In genomic region chrX:7721514-7722281, GRCm38 (mm10) we compare ENCODE assay signal across 8 mouse cellular contexts. TPM values are rescaled to one million over a fixed set of nuclear protein-coding genes. Genes with fewer than 3 reads are reported as not detected.
DNase-seq lines count a peak whose midpoint lies in the region; ATAC-seq and TF ChIP-seq lines count a peak whose summit lies in the region.

TSS of gene Gm45208 (plus strand) at chrX:7722245.

- peak within 1 kb of the TSS; percentile 84 for H3K4me3 ChIP-seq in E14TG2a.4 (replicated peaks; ENCODE audit: low read length)
- H3K4me3 ChIP-seq in forebrain, embryonic 13.5 days, result peak within 1 kb of the TSS; percentile 59
- H3K4me3 ChIP-seq in lung, adult 2 months (replicated peaks; ENCODE audit: extremely low read depth, low read depth, low read length), result peak within 1 kb of the TSS; percentile 97
- peak within 1 kb of the TSS; percentile 55 for H3K4me3 ChIP-seq in neural tube, embryonic 15.5 days (replicated peaks)

- WGBS in forebrain, embryonic 13.5 days, result 20% methylated on average over 22 of the region's 22 CpGs
- WGBS in lung, adult 2 months, result 27% methylated on average over 22 of the region's 22 CpGs
- WGBS in neural tube, embryonic 15.5 days, result 31% methylated on average over 22 of the region's 22 CpGs

- H3K4me2 ChIP-seq in forebrain, embryonic 13.5 days, result peak within 1 kb of the TSS; percentile 64
- H3K4me2 ChIP-seq in neural tube, embryonic 15.5 days, result peak within 1 kb of the TSS; percentile 66

- intact Hi-C loops in heart, postnatal 14 days (cut with DNase I), result no loop called here

- TF ChIP-seq POLR2A in lung, adult 2 months (IDR thresholded peaks at IDR 0.05; ENCODE audit: borderline replicate concordance, extremely low read depth, low read depth, low read length), result no peak; the same call in 1 of the 2 replicates

- peak within 1 kb of the TSS; percentile 86 for H3K27ac ChIP-seq in forebrain, embryonic 13.5 days
- H3K27ac ChIP-seq in neural tube, embryonic 15.5 days (replicated peaks), result peak within 1 kb of the TSS; percentile 93

- H3K36me3 ChIP-seq in E14TG2a.4 (ENCODE audit: insufficient read depth, low read length), result peaks cover 32% of the 10 kb centered on the region
- H3K36me3 ChIP-seq in forebrain, embryonic 13.5 days (ENCODE audit: poor library complexity, severe bottlenecking), result peaks cover 12% of the 10 kb centered on the region
- 0 out of 2 replicates have a peak, but pooled peaks cover 4% of the 10 kb centered on the region for H3K36me3 ChIP-seq in neural tube, embryonic 15.5 days

- H3K27me3 ChIP-seq in E14TG2a.4 (ENCODE audit: insufficient read depth, low read length), result no peaks in the 10 kb centered on the region
- H3K27me3 ChIP-seq in forebrain, embryonic 13.5 days, result no peaks in the 10 kb centered on the region
- H3K27me3 ChIP-seq in neural tube, embryonic 15.5 days (replicated peaks), result no peaks in the 10 kb centered on the region

- DNase-seq in heart, postnatal 14 days, result peak; percentile 61 to 71
- peak; percentile 45 to 79 for DNase-seq in layer of hippocampus, adult 18-20 months (ENCODE audit: low spot score in 2 of 2)
- peak; percentile 81 for DNase-seq in lung, adult 2 months
- DNase-seq in testis, postnatal 10 days (ENCODE audit: low spot score), result peak; percentile 67

- H3K4me1 ChIP-seq in E14TG2a.4 (replicated peaks; ENCODE audit: low read depth, low read length), result peaks cover 36% of the 10 kb centered on the region
- peaks cover 6% of the 10 kb centered on the region; the same call in 1 of the 2 replicates for H3K4me1 ChIP-seq in forebrain, embryonic 13.5 days
- no peaks in the 10 kb centered on the region; the same call in none of the 2 replicates for H3K4me1 ChIP-seq in lung, adult 2 months (ENCODE audit: control insufficient read depth, insufficient read depth, low read length)
- peaks cover 6% of the 10 kb centered on the region for H3K4me1 ChIP-seq in neural tube, embryonic 15.5 days

- TF ChIP-seq CTCF in E14TG2a.4 (conservative IDR thresholded peaks at IDR 0.05; ENCODE audit: low read length), result no peak
- TF ChIP-seq CTCF in lung, adult 2 months (IDR thresholded peaks at IDR 0.05; ENCODE audit: insufficient read depth, low read length), result no peak

- H3K9ac ChIP-seq in forebrain, embryonic 13.5 days, result peak within 1 kb of the TSS; percentile 62
- peak within 1 kb of the TSS; percentile 54 for H3K9ac ChIP-seq in neural tube, embryonic 15.5 days (replicated peaks)

- ATAC-seq in cerebellum, adult (ENCODE audit: insufficient number of reproducible peaks, low FRiP score, low TSS enrichment), result peak; percentile 90
- peak; percentile 90 for ATAC-seq in forebrain, embryonic 13.5 days
- peak; percentile 91 for ATAC-seq in neural tube, embryonic 15.5 days (ENCODE audit: low FRiP score)

- H3K9me3 ChIP-seq in E14TG2a.4 (ENCODE audit: low read length), result no peaks in the 10 kb centered on the region
- no peaks in the 10 kb centered on the region for H3K9me3 ChIP-seq in forebrain, embryonic 13.5 days (replicated peaks)
- no peaks in the 10 kb centered on the region for H3K9me3 ChIP-seq in neural tube, embryonic 15.5 days (replicated peaks)

RNA-seq across cellular contexts. Expression of gene Gm45208, which starts in this region (rescaled TPM):
- 0.53 and 0.67 TPM in 2 replicates for polyA plus RNA-seq in forebrain, embryonic 13.5 days (2015; fragmentation: Nextera tagmentation; extraction: Ambion mirVana)
- total RNA-seq in heart, postnatal 14 days (2021), result not detected
- under 1 TPM in 1 of 2 experiments, not detected in 1; 0.41 TPM for total RNA-seq in layer of hippocampus, adult 18-20 months (2021)
- polyA plus RNA-seq in lung, adult 2 months (2012; rRNA removed), result 1.7 and 2.7 TPM in 2 replicates
- 1.4 TPM in 1 of 2 replicates, not detected in the other for polyA plus RNA-seq in neural tube, embryonic 15.5 days (2015; fragmentation: Nextera tagmentation; extraction: Ambion mirVana)

Comparison
In these comparisons a context has a peak if more than half of its experiments do, and no peak if none do; other contexts are left out.
1. Peak in every context shown above with its lines: DNase-seq, ATAC-seq, H3K4me3 ChIP-seq and H3K27ac ChIP-seq.
2. Peak in ATAC-seq, H3K4me3 ChIP-seq, H3K27ac ChIP-seq, H3K9ac ChIP-seq and H3K4me2 ChIP-seq in forebrain, embryonic 13.5 days; RNA of the gene not detected or under 1 TPM.
3. Peak in DNase-seq in heart, postnatal 14 days; RNA of the gene not detected or under 1 TPM.
4. Peak in DNase-seq in layer of hippocampus, adult 18-20 months; RNA of the gene not detected or under 1 TPM.